Mouse (Mus musculus): ENCODE measurements around the gene Slk. TPM values are rescaled to one million over a fixed set of nuclear protein-coding genes. Genes with fewer than 3 reads are reported as not detected.

Gene Slk
- total RNA-seq, 1 experiment from 2014 or later: 167 TPM

Other genes starting within 250 kb of the Slk start
- gene Sh3pxd2a, start 115.3 kb upstream of the Slk start, total RNA-seq (2017): 17.8 and 24.0 TPM in 2 replicates
- gene Stn1, start 42.2 kb upstream of the Slk start, total RNA-seq (2017): 25.0 and 26.6 TPM in 2 replicates
- not detected in 2 replicates for gene Col17a1, start 112.4 kb downstream of the Slk start, total RNA-seq (2017)
- gene Sfr1, start 152.0 kb downstream of the Slk start, total RNA-seq (2017): 128 and 139 TPM in 2 replicates